Mouse (Mus musculus) skeletal muscle tissue, adult 2 months (tissue): Measurements from ENCODE around the gene Cuta.
A peak's percentile ranks its signal among the peaks of the same experiment; 100 is the strongest.
"Not testable (repeated sequence)": the region's sequence is repeated elsewhere in the genome, so short reads cannot be mapped to it uniquely, and the experiment has no call there.

ENCODE experiments used
- DNase-seq: peaks from one replicate; pipeline ENCODE4 v3.0.0-alpha.2; 2012; ENCODE audit warnings: low read depth, low spot score

Gene Cuta

GRCm38 (mm10) chr17:26939178-26939972 is at the start of gene Cuta:
Gene Cuta, minus strand, starts transcription at chr17:26939569.
- DNase-seq, result peak; percentile 100

GRCm38 (mm10) chr17:26985503-26986179 is 46.3 kb upstream of the Cuta start:
- no peak for DNase-seq

GRCm38 (mm10) chr17:26983382-26983781 is 44.0 kb upstream of the Cuta start:
- DNase-seq, result no peak

GRCm38 (mm10) chr17:26981050-26981449 is 41.7 kb upstream of the Cuta start:
- no peak for DNase-seq

GRCm38 (mm10) chr17:26979426-26979825 is 40.1 kb upstream of the Cuta start:
- DNase-seq, result no peak

GRCm38 (mm10) chr17:26977354-26977753 is 38.0 kb upstream of the Cuta start:
- DNase-seq, result not testable (repeated sequence)

- no peak for DNase-seq
Measured at GRCm38 (mm10) chr17:26975415-26975814, 36.0 kb upstream of the Cuta start.

- no peak for DNase-seq
Measured at GRCm38 (mm10) chr17:26974547-26974946, 35.2 kb upstream of the Cuta start.

GRCm38 (mm10) chr17:26972703-26973574 is 33.6 kb upstream of the Cuta start, which contains the start of gene Zbtb9:
Gene Zbtb9, plus strand, starts transcription at chr17:26973167.
- DNase-seq, result peak; percentile 95

GRCm38 (mm10) chr17:26972107-26972506 is 32.7 kb upstream of the Cuta start:
- no peak for DNase-seq

GRCm38 (mm10) chr17:26971247-26971905 is 32.0 kb upstream of the Cuta start:
- DNase-seq, result no peak

- DNase-seq, result no peak
Measured at GRCm38 (mm10) chr17:26970221-26970620, 30.9 kb upstream of the Cuta start.

- DNase-seq, result no peak
Measured at GRCm38 (mm10) chr17:26969257-26969656, 29.9 kb upstream of the Cuta start.

GRCm38 (mm10) chr17:26968200-26968611 is 28.8 kb upstream of the Cuta start:
- DNase-seq, result no peak

- no peak for DNase-seq
Measured at GRCm38 (mm10) chr17:26967477-26967876, 28.1 kb upstream of the Cuta start.

- DNase-seq, result no peak
Measured at GRCm38 (mm10) chr17:26966993-26967392, 27.6 kb upstream of the Cuta start.

GRCm38 (mm10) chr17:26961572-26962240 is 22.3 kb upstream of the Cuta start:
- DNase-seq, result no peak

- DNase-seq, result no peak
Measured at GRCm38 (mm10) chr17:26959815-26960214, 20.4 kb upstream of the Cuta start.

GRCm38 (mm10) chr17:26958880-26959279 is 19.5 kb upstream of the Cuta start:
- DNase-seq, result no peak

GRCm38 (mm10) chr17:26957872-26958271 is 18.5 kb upstream of the Cuta start:
- DNase-seq, result no peak

- no peak for DNase-seq
Measured at GRCm38 (mm10) chr17:26956895-26957294, 17.5 kb upstream of the Cuta start.
